Mouse (Mus musculus): ENCODE data around the gene Fam71f1. TPM values are rescaled to one million over a fixed set of nuclear protein-coding genes. Genes with fewer than 3 reads are reported as not detected.

The Fam71f1 gene
- polyA plus RNA-seq, 1 experiment from 2014 or later: not detected

- no peak for ATAC-seq
- Histone ChIP-seq H3K27ac (peak overlapping the region; percentile 87), H3K9me3 (no peaks in the 10 kb centered on the region), H3K4me1 (replicated peaks) (0 out of 2 replicates have a peak, but pooled peaks cover 2% of the 10 kb centered on the region), H3K9ac (peak overlapping the region; percentile 65), H3K4me2 (replicated peaks) (peak overlapping the region; percentile 59), H3K36me3 (no peaks in the 10 kb centered on the region), H3K4me3 (replicated peaks) (peak overlapping the region; percentile 68), H3K27me3 (replicated peaks) (no peaks in the 10 kb centered on the region)
- WGBS: 34% methylated on average over 7 of the region's 7 CpGs
Observed at GRCm38 (mm10) chr6:29347189-29347588, 28.2 kb downstream of the Fam71f1 start.

- H3K27ac ChIP-seq: peak within 1 kb of the TSS; percentile 87
- H3K27me3 ChIP-seq (replicated peaks): no peaks in the 10 kb centered on the region
- peak within 1 kb of the TSS; percentile 68 for H3K4me3 ChIP-seq (replicated peaks)
- peak within 1 kb of the TSS; percentile 81 for H3K9ac ChIP-seq
- ATAC-seq: peak; percentile 100
- H3K4me1 ChIP-seq (replicated peaks): 0 out of 2 replicates have a peak, but pooled peaks cover 2% of the 10 kb centered on the region
- H3K9me3 ChIP-seq: no peaks in the 10 kb centered on the region
- H3K36me3 ChIP-seq: no peaks in the 10 kb centered on the region
- 0% methylated on average over 55 of the region's 55 CpGs for WGBS
- H3K4me2 ChIP-seq (replicated peaks): peak within 1 kb of the TSS; percentile 59
Observed at GRCm38 (mm10) chr6:29347665-29348370, 28.9 kb downstream of the Fam71f1 start, which contains the start of gene Calu. Gene Calu (plus strand): TSS chr6:29348069.

DNA sequence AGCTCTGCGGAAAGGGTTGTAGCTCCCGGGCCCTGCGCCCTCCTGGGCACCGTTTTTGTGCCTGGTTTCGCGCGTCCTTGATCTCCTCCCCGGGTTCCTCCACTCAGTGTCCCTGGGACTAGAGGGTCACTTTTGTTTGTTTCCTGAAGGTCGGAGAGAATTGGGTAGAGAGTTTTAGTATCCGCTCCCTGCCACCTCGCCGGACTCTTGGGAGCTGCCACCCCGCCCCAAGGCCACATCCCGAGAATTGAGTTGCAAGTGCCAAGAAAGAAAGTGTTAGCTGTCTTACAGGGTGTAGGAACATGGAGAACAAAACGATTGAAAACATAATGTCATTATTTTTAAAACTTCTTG lies 29.4 kb downstream of the Fam71f1 start:
- peak overlapping the region; percentile 75 for H3K27ac ChIP-seq
- H3K9ac ChIP-seq: peak overlapping the region; percentile 81
- no peaks in the 10 kb centered on the region for H3K36me3 ChIP-seq
- H3K9me3 ChIP-seq: no peaks in the 10 kb centered on the region
- H3K27me3 ChIP-seq (replicated peaks): no peaks in the 10 kb centered on the region
- H3K4me2 ChIP-seq (replicated peaks): peak overlapping the region; percentile 55
- WGBS: 0% methylated on average over 15 of the region's 15 CpGs
- H3K4me3 ChIP-seq (replicated peaks): peak overlapping the region; percentile 68
- ATAC-seq: peak; percentile 3; the same call in 1 of the 2 replicates
- H3K4me1 ChIP-seq (replicated peaks): 0 out of 2 replicates have a peak, but pooled peaks cover 2% of the 10 kb centered on the region

- H3K4me2 ChIP-seq (replicated peaks): no peak overlapping the region
- no peaks in the 10 kb centered on the region for H3K36me3 ChIP-seq
- 0 out of 2 replicates have a peak, but pooled peaks cover 2% of the 10 kb centered on the region for H3K4me1 ChIP-seq (replicated peaks)
- no peak for ATAC-seq
- no peaks in the 10 kb centered on the region for H3K27me3 ChIP-seq (replicated peaks)
- no peaks in the 10 kb centered on the region for H3K9me3 ChIP-seq
- no peak overlapping the region for H3K9ac ChIP-seq
- H3K4me3 ChIP-seq (replicated peaks): no peak overlapping the region
- no peak overlapping the region for H3K27ac ChIP-seq
Observed at GRCm38 (mm10) chr6:29351613-29352012, 32.7 kb downstream of the Fam71f1 start.

DNA sequence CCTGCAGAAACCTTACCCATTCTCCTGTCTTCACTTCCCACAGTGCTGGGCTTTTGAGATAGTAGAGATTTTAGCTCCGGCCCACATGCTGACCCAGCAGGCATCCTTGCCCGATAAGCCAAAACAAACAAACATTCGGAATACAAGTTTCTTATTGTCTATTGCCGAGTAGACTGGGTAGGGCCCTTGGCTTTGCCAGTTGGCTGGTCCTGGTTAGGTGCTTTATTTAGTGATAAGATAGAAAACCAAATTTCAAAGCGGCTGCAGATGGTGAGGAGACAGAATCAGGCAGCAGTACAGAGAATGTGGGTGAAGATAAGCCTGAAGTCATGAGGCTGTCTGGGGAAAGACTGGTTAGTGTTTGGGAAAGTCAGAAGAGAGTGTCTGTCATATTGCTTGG lies 33.9 kb downstream of the Fam71f1 start:
- Histone ChIP-seq H3K4me2 (replicated peaks) (no peak overlapping the region), H3K9me3 (no peaks in the 10 kb centered on the region), H3K27me3 (replicated peaks) (no peaks in the 10 kb centered on the region), H3K9ac (no peak overlapping the region), H3K4me1 (replicated peaks) (0 out of 2 replicates have a peak, but pooled peaks cover 2% of the 10 kb centered on the region), H3K36me3 (no peaks in the 10 kb centered on the region), H3K27ac (no peak overlapping the region), H3K4me3 (replicated peaks) (no peak overlapping the region)
- no peak for ATAC-seq
- WGBS: 54% methylated on average over 5 of the region's 5 CpGs

GRCm38 (mm10) chr6:29359386-29359785 lies 40.4 kb downstream of the Fam71f1 start:
- H3K4me2 ChIP-seq (replicated peaks): no peak overlapping the region
- H3K27me3 ChIP-seq (replicated peaks): no peaks in the 10 kb centered on the region
- ATAC-seq: no peak
- H3K9me3 ChIP-seq: no peaks in the 10 kb centered on the region
- WGBS: 85% methylated on average over 3 of the region's 3 CpGs
- no peak overlapping the region for H3K27ac ChIP-seq
- H3K4me3 ChIP-seq (replicated peaks): no peak overlapping the region
- no peaks in the 10 kb centered on the region for H3K4me1 ChIP-seq (replicated peaks)
- H3K9ac ChIP-seq: no peak overlapping the region
- 0 out of 2 replicates have a peak, but pooled peaks cover 6% of the 10 kb centered on the region for H3K36me3 ChIP-seq

DNA sequence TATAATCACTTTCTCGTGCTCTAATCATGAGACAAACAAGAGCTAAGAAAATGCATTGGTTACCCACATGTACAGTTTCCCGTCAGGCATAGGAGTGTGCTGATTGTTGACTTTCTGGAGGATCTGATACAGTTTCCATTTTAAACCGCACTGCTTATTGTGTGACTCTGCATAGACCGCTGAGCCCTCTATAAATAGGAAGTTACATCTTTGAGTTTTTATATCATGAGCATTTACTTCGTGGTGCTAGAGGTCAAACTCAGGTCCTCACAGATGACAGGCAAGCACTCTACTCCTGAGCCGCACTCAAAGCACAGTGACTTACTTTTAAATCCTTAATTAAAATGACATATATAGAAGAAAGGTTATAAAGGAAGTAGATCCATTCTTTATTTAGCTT lies 41.3 kb downstream of the Fam71f1 start:
- Histone ChIP-seq H3K27me3 (replicated peaks) (no peaks in the 10 kb centered on the region), H3K9ac (no peak overlapping the region), H3K4me3 (replicated peaks) (no peak overlapping the region), H3K36me3 (peaks cover 6% of the 10 kb centered on the region; the same call in 1 of the 2 replicates), H3K9me3 (no peaks in the 10 kb centered on the region), H3K27ac (no peak overlapping the region), H3K4me2 (replicated peaks) (no peak overlapping the region), H3K4me1 (replicated peaks) (no peaks in the 10 kb centered on the region)
- WGBS: 83% methylated on average over 6 of the region's 6 CpGs
- no peak for ATAC-seq

- ATAC-seq: no peak
- WGBS: 61% methylated on average over 7 of the region's 7 CpGs
- H3K4me2 ChIP-seq (replicated peaks): no peak overlapping the region
- peaks cover 19% of the 10 kb centered on the region for H3K36me3 ChIP-seq
- no peak overlapping the region for H3K4me3 ChIP-seq (replicated peaks)
- H3K9me3 ChIP-seq: no peaks in the 10 kb centered on the region
- no peaks in the 10 kb centered on the region for H3K27me3 ChIP-seq (replicated peaks)
- H3K9ac ChIP-seq: no peak overlapping the region
- no peaks in the 10 kb centered on the region for H3K4me1 ChIP-seq (replicated peaks)
- no peak overlapping the region for H3K27ac ChIP-seq
Observed at GRCm38 (mm10) chr6:29362246-29363128, 43.5 kb downstream of the Fam71f1 start.

DNA sequence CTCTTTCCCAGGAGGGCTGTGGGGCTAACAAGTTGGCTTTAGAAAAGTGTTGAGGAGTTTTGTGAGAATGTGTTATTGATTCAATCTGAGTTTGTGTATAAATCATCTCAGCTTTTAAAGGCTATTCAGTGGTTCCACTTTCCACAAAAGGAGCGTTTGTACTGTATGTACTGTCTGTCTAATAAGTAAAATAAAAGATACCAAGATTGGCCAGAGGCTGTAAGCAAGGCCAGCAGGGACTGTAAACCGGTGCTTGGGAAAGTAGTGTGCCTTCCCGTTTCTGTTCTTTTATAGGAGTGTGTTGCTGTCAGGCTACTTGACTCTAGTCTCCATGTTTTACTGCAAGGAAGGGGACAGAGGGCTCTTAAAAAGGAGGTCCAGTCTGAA lies 44.2 kb downstream of the Fam71f1 start:
- Histone ChIP-seq H3K4me2 (replicated peaks) (no peak overlapping the region), H3K9me3 (no peaks in the 10 kb centered on the region), H3K27me3 (replicated peaks) (no peaks in the 10 kb centered on the region), H3K27ac (no peak overlapping the region), H3K9ac (no peak overlapping the region), H3K4me1 (replicated peaks) (no peaks in the 10 kb centered on the region), H3K4me3 (replicated peaks) (no peak overlapping the region), H3K36me3 (peaks cover 19% of the 10 kb centered on the region)
- WGBS: 75% methylated on average over 3 of the region's 3 CpGs
- ATAC-seq: no peak

- Histone ChIP-seq H3K4me2 (replicated peaks) (no peak overlapping the region), H3K9me3 (no peaks in the 10 kb centered on the region), H3K9ac (no peak overlapping the region), H3K4me1 (replicated peaks) (no peaks in the 10 kb centered on the region), H3K4me3 (replicated peaks) (no peak overlapping the region), H3K36me3 (peaks cover 19% of the 10 kb centered on the region), H3K27ac (no peak overlapping the region), H3K27me3 (replicated peaks) (no peaks in the 10 kb centered on the region)
- WGBS: 89% methylated on average over 1 of the region's 1 CpGs
- ATAC-seq: no peak
Observed at GRCm38 (mm10) chr6:29365277-29365676, 46.3 kb downstream of the Fam71f1 start.

DNA sequence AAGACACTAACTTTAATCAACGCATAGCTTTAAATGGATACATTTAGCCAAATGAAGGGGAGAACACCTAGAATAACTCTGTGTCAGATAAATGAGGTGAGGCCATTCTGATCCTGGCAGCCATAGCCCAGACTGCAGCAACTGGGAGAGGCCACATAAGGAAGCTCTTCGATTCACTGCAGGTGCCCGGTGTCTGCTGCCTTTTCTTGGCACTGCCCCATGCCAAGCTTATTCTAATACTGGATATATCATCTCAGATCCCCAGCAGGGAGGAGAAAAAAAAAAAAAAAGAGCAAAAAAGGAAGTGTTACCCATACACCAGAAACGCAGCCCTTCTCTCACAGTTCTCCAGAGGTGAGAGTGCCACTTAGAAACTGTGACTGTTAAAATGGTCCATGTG lies 58.4 kb downstream of the Fam71f1 start:
- H3K9me3 ChIP-seq: no peaks in the 10 kb centered on the region
- peaks cover 19% of the 10 kb centered on the region for H3K36me3 ChIP-seq
- 94% methylated on average over 4 of the region's 4 CpGs for WGBS

DNA sequence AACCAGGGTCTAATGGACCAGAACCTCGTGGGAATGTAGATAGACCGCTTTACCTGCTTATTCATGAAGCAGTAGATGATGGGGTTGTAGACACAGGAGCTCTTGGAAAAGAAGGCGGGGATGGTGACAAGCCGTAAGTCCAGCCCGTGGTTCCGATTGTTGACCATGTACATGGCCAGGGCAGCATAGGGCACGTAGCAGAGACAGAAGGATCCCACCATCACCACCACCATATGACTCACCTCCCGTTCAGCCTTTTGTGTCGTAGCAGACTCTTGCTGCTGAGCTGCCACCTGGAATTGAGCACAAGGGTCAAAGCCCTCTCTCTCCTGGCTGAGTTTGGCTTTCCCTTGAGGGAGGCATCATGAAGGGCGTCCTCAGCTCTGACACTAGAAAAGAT lies 59.7 kb downstream of the Fam71f1 start:
- 92% methylated on average over 10 of the region's 10 CpGs for WGBS
- no peak for ATAC-seq

More for the DNA sequence above, 58.4 kb downstream of the Fam71f1 start:
- Histone ChIP-seq H3K9ac (no peak overlapping the region), H3K4me2 (replicated peaks) (no peak overlapping the region), H3K4me3 (replicated peaks) (no peak overlapping the region), H3K27me3 (replicated peaks) (no peaks in the 10 kb centered on the region), H3K4me1 (replicated peaks) (no peaks in the 10 kb centered on the region), H3K27ac (no peak overlapping the region)
- no peak for ATAC-seq

More for the DNA sequence above, 59.7 kb downstream of the Fam71f1 start:
- H3K4me1 ChIP-seq (replicated peaks): no peaks in the 10 kb centered on the region
- H3K4me2 ChIP-seq (replicated peaks): no peak overlapping the region
- no peaks in the 10 kb centered on the region for H3K27me3 ChIP-seq (replicated peaks)
- H3K9ac ChIP-seq: no peak overlapping the region
- H3K9me3 ChIP-seq: no peaks in the 10 kb centered on the region
- no peak overlapping the region for H3K27ac ChIP-seq
- no peak overlapping the region for H3K4me3 ChIP-seq (replicated peaks)
- H3K36me3 ChIP-seq: peaks cover 10% of the 10 kb centered on the region

Data from intestine, embryonic 15.5 days (tissue).